Mouse (Mus musculus) limb, embryonic 11.5 days (tissue): Measurements from ENCODE around the gene Dcps. TPM values are rescaled to one million over a fixed set of nuclear protein-coding genes. Genes with fewer than 3 reads are reported as not detected.

Source experiments
- ATAC-seq: fragments of 200-750 bp; cut with Nextera tagmentation; 2 replicates; pipeline ENCODE4 v1.8.0; 2017; ENCODE audit warnings: low read depth; ENCODE audit not compliant: insufficient number of reproducible peaks, low FRiP score, low TSS enrichment
- DNase-seq: peaks from one replicate; pipeline ENCODE4 v3.0.0-alpha.2; 2015; ENCODE audit warnings: low spot score
- H3K27ac ChIP-seq: fragments of 300-500 bp; sonication (generic); replicated peaks from 2 replicates; pipeline ENCODE4 v1.5.1; 2014; ENCODE audit warnings: low read depth, mild to moderate bottlenecking, low read length
- H3K27me3 ChIP-seq: fragments of 300-500 bp; sonication (generic); 2 replicates; pipeline ENCODE4 v1.6.1; 2014; ENCODE audit warnings: mild to moderate bottlenecking, low read length, mixed read lengths; ENCODE audit not compliant: control insufficient read depth, insufficient read depth
- H3K36me3 ChIP-seq: fragments of 300-500 bp; sonication (generic); 2 replicates; pipeline ENCODE4 v1.6.1; 2014; ENCODE audit warnings: mild to moderate bottlenecking, low read length, moderate library complexity, mixed read lengths; ENCODE audit not compliant: control insufficient read depth, insufficient read depth
- H3K4me1 ChIP-seq: fragments of 300-500 bp; sonication (generic); 2 replicates; pipeline ENCODE4 v1.6.1; 2014; ENCODE audit warnings: low read length, mixed read lengths; ENCODE audit not compliant: control insufficient read depth, insufficient read depth
- H3K4me2 ChIP-seq: fragments of 300-500 bp; sonication (generic); 2 replicates; pipeline ENCODE4 v1.6.1; 2014; ENCODE audit warnings: low read depth, mild to moderate bottlenecking, moderate library complexity; ENCODE audit not compliant: severe bottlenecking
- H3K4me3 ChIP-seq: fragments of 300-500 bp; sonication (generic); 2 replicates; pipeline ENCODE4 v1.5.1; 2014; ENCODE audit warnings: low read depth, low read length
- H3K9ac ChIP-seq: fragments of 300-500 bp; sonication (generic); 2 replicates; pipeline ENCODE4 v1.6.1; 2014; ENCODE audit warnings: mild to moderate bottlenecking, low read length
- H3K9me3 ChIP-seq: fragments of 300-500 bp; sonication (generic); 2 replicates; pipeline ENCODE4 v1.6.1; 2016; ENCODE audit warnings: low read length; ENCODE audit not compliant: control insufficient read depth
- WGBS: fragments of 180-500 bp; shearing (Covaris S2); extraction: QIAGEN DNeasy Blood & Tissue Kit; methylation state at CpG from one replicate; pipeline ENCODE4 v1.1.7; 2014; 5-methylcytosine and 5-hydroxymethylcytosine counted together
- polyA plus RNA-seq: library from polyadenylated mRNA; unstranded; fragments of >200 nt; fragmentation: Nextera tagmentation; extraction: Ambion mirVana; gene quantifications from 2 replicates; pipeline ENCODE4 v1.2.1, GENCODE M21; 2014

The Dcps gene
- polyA plus RNA-seq, 1 experiment from 2014 or later, result 90.3 TPM

- H3K9me3 ChIP-seq, result no peaks in the 10 kb centered on the region
- ATAC-seq, result no peak
- H3K27ac ChIP-seq, result no peak overlapping the region
- H3K4me3 ChIP-seq, result no peak overlapping the region
- no peak for DNase-seq
- no peaks in the 10 kb centered on the region for H3K4me1 ChIP-seq
- peaks cover 8% of the 10 kb centered on the region for H3K36me3 ChIP-seq
- H3K4me2 ChIP-seq, result no peak overlapping the region
- no peaks in the 10 kb centered on the region for H3K27me3 ChIP-seq
- no peak overlapping the region for H3K9ac ChIP-seq
- WGBS, result 89% methylated on average over 10 of the region's 10 CpGs
Observed at GRCm38 (mm10) chr9:35187351-35187903, 11.6 kb upstream of the Dcps start.

DNA sequence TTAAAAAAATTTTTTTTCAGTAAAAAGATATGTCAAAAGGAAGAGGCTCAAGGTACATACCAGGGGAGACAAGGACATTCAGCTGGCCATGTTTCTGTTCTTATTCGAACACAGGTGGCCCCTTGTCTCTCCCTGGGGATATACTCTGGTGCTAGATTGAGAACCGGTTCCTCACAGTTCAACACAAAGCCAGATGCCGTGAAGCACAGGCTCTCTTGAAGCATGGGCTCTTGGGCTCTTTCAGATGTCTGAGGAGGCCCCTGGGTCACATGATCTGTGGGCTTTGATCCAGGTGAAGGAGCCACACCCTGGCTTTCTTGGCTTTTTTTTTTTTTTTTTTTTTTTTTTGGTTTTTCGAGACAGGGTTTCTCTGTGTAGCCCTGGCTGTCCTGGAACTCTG is 10.6 kb upstream of the Dcps start:
- DNase-seq (no peak), ATAC-seq (no peak)
- no peak overlapping the region for H3K9ac ChIP-seq
- H3K4me2 ChIP-seq, result no peak overlapping the region
- H3K4me1 ChIP-seq, result no peaks in the 10 kb centered on the region
- H3K9me3 ChIP-seq, result no peaks in the 10 kb centered on the region
- no peaks in the 10 kb centered on the region for H3K27me3 ChIP-seq
- WGBS, result 82% methylated on average over 4 of the region's 4 CpGs
- H3K27ac ChIP-seq, result no peak overlapping the region
- H3K36me3 ChIP-seq, result peaks cover 8% of the 10 kb centered on the region
- H3K4me3 ChIP-seq, result no peak overlapping the region

GRCm38 (mm10) chr9:35183359-35183758 is 7.5 kb upstream of the Dcps start:
- Histone ChIP-seq H3K9ac (no peak overlapping the region), H3K4me1 (no peaks in the 10 kb centered on the region), H3K36me3 (peaks cover 3% of the 10 kb centered on the region; the same call in 1 of the 2 replicates), H3K27me3 (no peaks in the 10 kb centered on the region), H3K27ac (no peak overlapping the region), H3K4me2 (no peak overlapping the region), H3K4me3 (no peak overlapping the region), H3K9me3 (no peaks in the 10 kb centered on the region)
- ATAC-seq, result no peak
- DNase-seq, result no peak
- 75% methylated on average over 5 of the region's 5 CpGs for WGBS

DNA sequence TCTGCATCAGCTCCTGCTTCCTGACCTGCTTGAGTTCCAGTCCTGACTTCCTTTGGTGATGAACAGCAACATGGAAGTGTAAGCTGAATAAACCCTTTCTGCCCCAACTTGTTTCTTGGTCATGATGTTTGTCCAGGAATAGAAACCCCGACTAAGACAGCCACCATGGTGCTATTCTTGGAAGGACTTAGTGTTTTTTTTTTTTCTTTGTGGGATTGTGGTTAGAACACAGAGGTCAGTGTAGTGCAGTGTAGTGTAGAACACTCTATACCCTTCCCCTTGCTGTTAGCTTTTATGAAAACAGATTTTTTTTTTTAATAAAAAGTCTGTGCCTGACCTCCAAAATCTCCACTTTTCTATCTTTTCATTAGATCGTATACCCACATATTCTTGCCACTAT is 7.0 kb upstream of the Dcps start:
- H3K9me3 ChIP-seq, result no peaks in the 10 kb centered on the region
- H3K4me2 ChIP-seq, result no peak overlapping the region
- no peak for DNase-seq
- WGBS, result 89% methylated on average over 2 of the region's 2 CpGs
- no peak overlapping the region for H3K9ac ChIP-seq
- H3K27ac ChIP-seq, result no peak overlapping the region
- H3K4me1 ChIP-seq, result no peaks in the 10 kb centered on the region
- H3K36me3 ChIP-seq, result peaks cover 3% of the 10 kb centered on the region; the same call in 1 of the 2 replicates
- ATAC-seq, result no peak
- H3K27me3 ChIP-seq, result no peaks in the 10 kb centered on the region
- H3K4me3 ChIP-seq, result no peak overlapping the region

GRCm38 (mm10) chr9:35176124-35176659 is 331 bp upstream of the Dcps start:
- Histone ChIP-seq H3K4me2 (peak overlapping the region; percentile 58), H3K36me3 (no peaks in the 10 kb centered on the region), H3K4me3 (peak overlapping the region; percentile 64; the same call in 1 of the 2 replicates), H3K27me3 (no peaks in the 10 kb centered on the region), H3K9ac (no peak overlapping the region), H3K9me3 (no peaks in the 10 kb centered on the region), H3K4me1 (no peaks in the 10 kb centered on the region), H3K27ac (no peak overlapping the region; the same call in 1 of the 2 replicates)
- 52% methylated on average over 14 of the region's 14 CpGs for WGBS
- DNase-seq, result no peak
- peak; percentile 27; the same call in 1 of the 2 replicates for ATAC-seq

- Histone ChIP-seq H3K4me1 (no peaks in the 10 kb centered on the region), H3K27ac (no peak overlapping the region), H3K4me3 (no peak overlapping the region), H3K27me3 (no peaks in the 10 kb centered on the region), H3K4me2 (no peak overlapping the region), H3K36me3 (no peaks in the 10 kb centered on the region; the same call in 1 of the 2 replicates), H3K9me3 (no peaks in the 10 kb centered on the region), H3K9ac (no peak overlapping the region)
- ATAC-seq (no peak), DNase-seq (no peak)
- WGBS, result 85% methylated on average over 1 of the region's 1 CpGs
Observed at GRCm38 (mm10) chr9:35173331-35173730, 2.5 kb downstream of the Dcps start.

- no peak overlapping the region for H3K9ac ChIP-seq
- no peaks in the 10 kb centered on the region for H3K9me3 ChIP-seq
- ATAC-seq (no peak), DNase-seq (no peak)
- WGBS, result 91% methylated on average over 7 of the region's 7 CpGs
- no peak overlapping the region for H3K4me3 ChIP-seq
- no peaks in the 10 kb centered on the region for H3K4me1 ChIP-seq
- H3K36me3 ChIP-seq, result no peaks in the 10 kb centered on the region; the same call in 1 of the 2 replicates
- no peak overlapping the region for H3K4me2 ChIP-seq
- H3K27ac ChIP-seq, result no peak overlapping the region
- no peaks in the 10 kb centered on the region for H3K27me3 ChIP-seq
Observed at GRCm38 (mm10) chr9:35170071-35170470, 5.8 kb downstream of the Dcps start.

DNA sequence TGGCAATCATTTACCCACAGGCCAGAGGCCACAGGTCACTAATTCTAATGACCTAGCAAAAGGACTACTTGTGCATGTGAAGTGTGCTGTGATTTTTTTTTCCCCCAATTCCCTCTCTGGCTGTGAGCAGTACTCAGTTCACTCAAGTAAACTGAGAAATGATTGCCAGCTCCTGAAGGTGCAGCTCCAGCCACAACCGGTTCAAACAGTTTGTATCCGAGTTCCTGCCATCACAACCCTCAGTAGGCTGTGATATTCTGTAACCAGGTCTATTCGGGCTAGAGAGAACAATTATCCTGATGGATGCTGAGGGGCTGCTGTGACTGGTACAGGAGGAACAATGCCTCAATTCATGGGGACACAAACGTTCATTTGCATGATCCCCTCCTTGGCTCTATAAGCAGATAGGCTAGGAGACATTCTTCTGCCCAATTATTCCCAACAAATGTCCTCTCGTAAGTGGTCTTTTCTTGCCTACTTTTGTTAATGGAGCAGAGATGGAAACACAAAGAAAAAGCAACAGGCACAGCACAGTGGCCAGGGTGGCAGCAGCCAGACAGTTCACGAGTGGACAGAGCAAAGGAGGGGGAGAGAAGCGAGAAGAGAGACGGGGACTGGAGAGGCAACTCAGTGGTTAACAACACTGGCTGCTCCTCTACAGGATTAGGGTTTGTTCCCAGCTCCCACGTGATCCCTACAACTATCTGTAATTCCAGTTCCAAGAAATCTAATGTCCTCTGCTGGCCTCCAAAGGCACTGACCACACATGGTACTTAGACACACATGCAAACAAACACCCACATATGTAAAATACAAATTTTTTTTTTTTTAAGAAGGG is 8.8 kb downstream of the Dcps start:
- DNase-seq (no peak), ATAC-seq (no peak)
- H3K4me3 ChIP-seq, result no peak overlapping the region

More for the DNA sequence above, 8.8 kb downstream of the Dcps start:
- Histone ChIP-seq H3K27ac (no peak overlapping the region), H3K4me2 (no peak overlapping the region), H3K27me3 (no peaks in the 10 kb centered on the region), H3K9ac (no peak overlapping the region), H3K9me3 (no peaks in the 10 kb centered on the region), H3K4me1 (no peaks in the 10 kb centered on the region), H3K36me3 (no peaks in the 10 kb centered on the region; the same call in 1 of the 2 replicates)
- WGBS, result 77% methylated on average over 9 of the region's 9 CpGs
